Mouse (Mus musculus): ENCODE data around the gene H2afv.

DNA sequence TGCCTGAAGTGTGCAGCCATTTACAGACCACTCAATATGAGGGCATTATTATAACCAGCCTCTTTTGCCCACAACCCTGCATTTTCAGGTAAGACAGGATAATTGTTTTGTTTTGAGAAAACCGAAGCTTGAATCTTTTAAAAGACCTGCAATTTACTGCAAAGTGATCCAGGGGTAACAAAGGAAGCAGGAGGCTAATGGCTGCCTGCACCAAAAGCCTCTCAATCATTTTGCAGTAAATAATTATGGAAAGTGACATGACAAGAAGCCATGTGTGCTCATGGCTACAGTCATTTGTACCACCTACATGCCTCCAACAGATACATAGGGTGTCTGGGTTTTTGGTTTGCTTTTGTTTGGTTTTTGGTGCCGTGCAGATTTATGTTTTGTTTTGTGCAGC, 26.8 kb upstream of the H2afv start:
- TF ChIP-seq CTCF (IDR thresholded peaks at IDR 0.05; ENCODE audit: low read depth, low read length) = no peak
- TF ChIP-seq POLR2A (IDR thresholded peaks at IDR 0.05; ENCODE audit: extremely low read depth, insufficient read depth, low read length) = no peak

Measured in liver, adult 2 months (tissue).